Mouse (Mus musculus): ENCODE results near the gene Cntfr. TPM values are rescaled to one million over a fixed set of nuclear protein-coding genes. Genes with fewer than 3 reads are reported as not detected.

The Cntfr gene
- polyA plus RNA-seq, 1 experiment from 2014 or later = 8.2 TPM

DNA sequence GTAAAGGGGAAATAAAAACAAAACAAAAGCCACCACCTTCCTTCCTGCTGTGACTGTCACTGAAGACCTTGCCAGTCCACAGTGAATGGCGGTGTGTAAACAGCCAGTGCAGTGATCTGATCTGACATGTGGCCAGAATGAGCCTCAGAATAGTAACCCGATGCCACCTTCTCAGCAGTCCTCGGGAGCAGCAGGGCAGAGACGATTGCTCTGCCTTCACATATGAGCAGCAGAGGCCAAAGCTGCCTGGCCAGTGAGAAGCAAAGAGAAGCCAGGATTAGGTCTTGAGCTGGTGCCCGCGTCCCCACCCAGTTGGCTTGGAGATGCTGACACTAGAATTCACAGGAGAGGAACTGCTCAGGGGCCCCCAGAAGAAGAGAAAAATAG is 86.3 kb downstream of the Cntfr start:
- DNase-seq (no peak), ATAC-seq (ENCODE audit: insufficient read depth) (no peak)
- no peak overlapping the region for H3K9ac ChIP-seq
- no peak for TF ChIP-seq CTCF (IDR thresholded peaks at IDR 0.05; ENCODE audit: low read depth)
- no peak overlapping the region for H3K27ac ChIP-seq (ENCODE audit: low read depth)
- no peak overlapping the region for H3K4me3 ChIP-seq (ENCODE audit: low read depth, low read length)
- H3K36me3 ChIP-seq (ENCODE audit: insufficient read depth) = no peaks in the 10 kb centered on the region
- H3K9me3 ChIP-seq (ENCODE audit: low read depth, low read length) = no peaks in the 10 kb centered on the region
- 44% methylated on average over 6 of the region's 6 CpGs for WGBS
- H3K27me3 ChIP-seq (ENCODE audit: insufficient read depth, low read length) = no peaks in the 10 kb centered on the region
- H3K4me2 ChIP-seq = no peak overlapping the region
- H3K4me1 ChIP-seq (ENCODE audit: insufficient read depth) = no peaks in the 10 kb centered on the region

GRCm38 (mm10) chr4:41609681-41610593 is 87.0 kb downstream of the Cntfr start:
- no peak for ATAC-seq (ENCODE audit: insufficient read depth)
- Histone ChIP-seq H3K27ac (ENCODE audit: low read depth) (no peak overlapping the region), H3K36me3 (ENCODE audit: insufficient read depth) (no peaks in the 10 kb centered on the region), H3K9ac (no peak overlapping the region), H3K4me2 (no peak overlapping the region), H3K4me3 (ENCODE audit: low read depth, low read length) (no peak overlapping the region), H3K4me1 (ENCODE audit: insufficient read depth) (no peaks in the 10 kb centered on the region), H3K9me3 (ENCODE audit: low read depth, low read length) (no peaks in the 10 kb centered on the region), H3K27me3 (ENCODE audit: insufficient read depth, low read length) (no peaks in the 10 kb centered on the region)
- TF ChIP-seq CTCF (IDR thresholded peaks at IDR 0.05; ENCODE audit: low read depth) = peak; percentile 54
- WGBS = 79% methylated on average over 10 of the region's 10 CpGs
- DNase-seq = no peak

Other genes with a start within 250 kb of the Cntfr start
- 8.1 and 8.6 TPM in 2 replicates for gene Kif24, start 232.2 kb downstream of the Cntfr start, polyA plus RNA-seq (2014; fragmentation: Nextera tagmentation; extraction: Ambion mirVana)
- gene Nudt2, start 231.9 kb downstream of the Cntfr start, polyA plus RNA-seq (2014; fragmentation: Nextera tagmentation; extraction: Ambion mirVana) = 55.1 and 59.7 TPM in 2 replicates
- gene AI464131, start 194.0 kb downstream of the Cntfr start, polyA plus RNA-seq (2014; fragmentation: Nextera tagmentation; extraction: Ambion mirVana) = 3.3 and 3.6 TPM in 2 replicates
- 0.46 and 0.92 TPM in 2 replicates for gene 1110017D15Rik, start 179.8 kb downstream of the Cntfr start, polyA plus RNA-seq (2014; fragmentation: Nextera tagmentation; extraction: Ambion mirVana)
- 2.0 and 3.3 TPM in 2 replicates for gene Fam219a, start 127.6 kb downstream of the Cntfr start, polyA plus RNA-seq (2014; fragmentation: Nextera tagmentation; extraction: Ambion mirVana)
- gene Dnaic1, start 127.3 kb downstream of the Cntfr start, polyA plus RNA-seq (2014; fragmentation: Nextera tagmentation; extraction: Ambion mirVana) = 2.7 and 3.1 TPM in 2 replicates
- 11.5 and 15.4 TPM in 2 replicates for gene Enho, start 56.8 kb downstream of the Cntfr start, polyA plus RNA-seq (2014; fragmentation: Nextera tagmentation; extraction: Ambion mirVana)
- 111 and 129 TPM in 2 replicates for gene Il11ra1, start 2.9 kb upstream of the Cntfr start, polyA plus RNA-seq (2014; fragmentation: Nextera tagmentation; extraction: Ambion mirVana)
- gene Rpp25l, start 16.4 kb upstream of the Cntfr start, polyA plus RNA-seq (2014; fragmentation: Nextera tagmentation; extraction: Ambion mirVana) = 87.1 and 90.3 TPM in 2 replicates
- 103 and 106 TPM in 2 replicates for gene Dctn3, start 26.1 kb upstream of the Cntfr start, polyA plus RNA-seq (2014; fragmentation: Nextera tagmentation; extraction: Ambion mirVana)
- not detected in 2 replicates for gene Arid3c, start 34.1 kb upstream of the Cntfr start, polyA plus RNA-seq (2014; fragmentation: Nextera tagmentation; extraction: Ambion mirVana)
- 25.6 and 26.9 TPM in 2 replicates for gene Galt, start 58.1 kb upstream of the Cntfr start, polyA plus RNA-seq (2014; fragmentation: Nextera tagmentation; extraction: Ambion mirVana)
- gene Sigmar1, start 59.1 kb upstream of the Cntfr start, polyA plus RNA-seq (2014; fragmentation: Nextera tagmentation; extraction: Ambion mirVana) = 82.5 and 94.6 TPM in 2 replicates
- gene Ccl27a, start 77.2 kb upstream of the Cntfr start, polyA plus RNA-seq (2014; fragmentation: Nextera tagmentation; extraction: Ambion mirVana) = 28.2 and 30.0 TPM in 2 replicates
- gene Gm21541, start 206.5 kb upstream of the Cntfr start, polyA plus RNA-seq (2014; fragmentation: Nextera tagmentation; extraction: Ambion mirVana) = 34.1 and 34.8 TPM in 2 replicates
- 0.87 and 0.88 TPM in 2 replicates for gene Gm20878, start 244.5 kb upstream of the Cntfr start, polyA plus RNA-seq (2014; fragmentation: Nextera tagmentation; extraction: Ambion mirVana)